ENCODE assay signal across 9 mouse cellular contexts in the genomic region with DNA sequence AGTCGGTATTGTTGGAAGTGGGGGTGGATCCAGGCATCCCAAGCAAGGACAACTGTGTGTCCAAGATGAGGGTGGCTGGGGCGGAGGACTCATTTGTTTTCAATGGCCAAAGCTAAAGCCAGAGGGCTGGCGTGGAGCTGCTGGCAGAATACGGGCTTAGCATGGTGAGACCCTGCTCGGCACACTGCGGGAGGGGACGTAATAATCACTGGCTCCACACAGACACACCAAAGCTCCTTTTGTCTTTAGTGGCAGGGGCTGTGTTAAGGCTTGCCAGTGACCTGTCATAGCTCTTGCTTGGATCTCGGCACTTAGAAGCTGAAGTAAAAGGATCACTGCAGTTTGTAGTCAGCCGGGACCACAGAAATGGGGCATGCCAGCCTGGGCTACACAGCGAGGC.
DNase-seq lines count a peak whose midpoint lies in the region; ATAC-seq and TF ChIP-seq lines count a peak whose summit lies in the region.
"Had no signal": no experiment of that assay in that cellular context is flagged by ENCODE, and none has a peak within 500 bp of the region (broad histone marks: within the 10 kb centered on the region; RNA-seq: fewer than 3 reads in every experiment).

No protein-coding gene starts in this region.

- TF ChIP-seq CTCF in kidney, adult 2 months (conservative IDR thresholded peaks at IDR 0.05; ENCODE audit: insufficient read depth, insufficient read length, low read depth, low read length) = no peak

- H3K4me2 ChIP-seq in embryonic facial prominence, embryonic 11.5 days (ENCODE audit: low read depth, low read length) = peak overlapping the region; percentile 14; the same call in 1 of the 2 replicates
- H3K4me2 ChIP-seq in hindbrain, embryonic 13.5 days = peak overlapping the region; percentile 25
- peak overlapping the region; percentile 34 for H3K4me2 ChIP-seq in midbrain, embryonic 13.5 days (replicated peaks)

- H3K9me3 ChIP-seq in embryonic facial prominence, embryonic 11.5 days (replicated peaks; ENCODE audit: control insufficient read depth, low read length) = no peaks in the 10 kb centered on the region
- H3K9me3 ChIP-seq in hindbrain, embryonic 13.5 days = no peaks in the 10 kb centered on the region
- no peaks in the 10 kb centered on the region for H3K9me3 ChIP-seq in midbrain, embryonic 13.5 days

- no peak for TF ChIP-seq POLR2A in kidney, adult 2 months (IDR thresholded peaks at IDR 0.05; ENCODE audit: low read depth, low read length)

- WGBS in kidney, adult 2 months = 65% methylated on average over 10 of the region's 10 CpGs
- WGBS in embryonic facial prominence, embryonic 11.5 days = 30% methylated on average over 10 of the region's 10 CpGs
- WGBS in hindbrain, embryonic 13.5 days = 45% methylated on average over 10 of the region's 10 CpGs
- 19% methylated on average over 10 of the region's 10 CpGs for WGBS in midbrain, embryonic 13.5 days

- H3K4me1 ChIP-seq in kidney, adult 2 months (ENCODE audit: control insufficient read depth, insufficient read depth, low read length) = peaks cover 36% of the 10 kb centered on the region
- H3K4me1 ChIP-seq in embryonic facial prominence, embryonic 11.5 days (ENCODE audit: control insufficient read depth, insufficient read depth, low read length) = peaks cover 12% of the 10 kb centered on the region
- H3K4me1 ChIP-seq in hindbrain, embryonic 13.5 days (replicated peaks) = peaks cover 57% of the 10 kb centered on the region
- H3K4me1 ChIP-seq in midbrain, embryonic 13.5 days (replicated peaks) = peaks cover 65% of the 10 kb centered on the region

- H3K36me3 ChIP-seq in kidney, adult 2 months (ENCODE audit: control insufficient read depth, insufficient read depth, low read length) = no peaks in the 10 kb centered on the region
- H3K36me3 ChIP-seq in embryonic facial prominence, embryonic 11.5 days (replicated peaks; ENCODE audit: control insufficient read depth, insufficient read depth, low read depth, low read length) = no peaks in the 10 kb centered on the region; the same call in 1 of the 2 replicates
- 0 out of 2 replicates have a peak, but pooled peaks cover 2% of the 10 kb centered on the region for H3K36me3 ChIP-seq in hindbrain, embryonic 13.5 days
- peaks cover 8% of the 10 kb centered on the region for H3K36me3 ChIP-seq in midbrain, embryonic 13.5 days

- 0 out of 2 replicates have a peak overlapping the region, but pooled peaks have one; percentile 7 for H3K27ac ChIP-seq in kidney, adult 2 months (ENCODE audit: insufficient read depth, low read depth, low read length)
- peak overlapping the region; percentile 74 for H3K27ac ChIP-seq in embryonic facial prominence, embryonic 11.5 days (replicated peaks; ENCODE audit: low read depth, low read length)
- H3K27ac ChIP-seq in hindbrain, embryonic 13.5 days = peak overlapping the region; percentile 77
- peak overlapping the region; percentile 68 for H3K27ac ChIP-seq in midbrain, embryonic 13.5 days
- H3K27ac ChIP-seq: macrophage had no signal

- H3K4me3 ChIP-seq in kidney, adult 2 months (ENCODE audit: insufficient read depth, low read depth, low read length) = no peak overlapping the region
- 0 out of 2 replicates have a peak overlapping the region, but pooled peaks have one; percentile 2 for H3K4me3 ChIP-seq in embryonic facial prominence, embryonic 11.5 days (ENCODE audit: low read depth, low read length)
- no peak overlapping the region for H3K4me3 ChIP-seq in hindbrain, embryonic 13.5 days
- no peak overlapping the region for H3K4me3 ChIP-seq in midbrain, embryonic 13.5 days (replicated peaks)

- no peak for ATAC-seq in embryonic facial prominence, embryonic 11.5 days (replicated peaks; ENCODE audit: insufficient number of reproducible peaks, low FRiP score, low TSS enrichment, low read depth)
- 0 out of 2 replicates have a peak, but pooled peaks have one; percentile 34 for ATAC-seq in hindbrain, embryonic 13.5 days (ENCODE audit: low FRiP score)
- ATAC-seq in midbrain, embryonic 13.5 days = peak; percentile 49; the same call in 1 of the 2 replicates

- no peak overlapping the region for H3K9ac ChIP-seq in embryonic facial prominence, embryonic 11.5 days (replicated peaks; ENCODE audit: low read length)
- no peak overlapping the region for H3K9ac ChIP-seq in hindbrain, embryonic 13.5 days
- peak overlapping the region; percentile 49; the same call in 1 of the 2 replicates for H3K9ac ChIP-seq in midbrain, embryonic 13.5 days (replicated peaks)

- DNase-seq in kidney, adult 2 months = no peak
- DNase-seq in kidney, postnatal 14 days = no peak
- no peak for DNase-seq in embryonic facial prominence, embryonic 11.5 days (ENCODE audit: low spot score)
- DNase-seq in spleen, adult 18-20 months = no peak
- DNase-seq in cerebellum, adult 18-20 months = no peak
- DNase-seq in cerebellum, postnatal 4 days (ENCODE audit: low spot score in 2 of 2) = no peak

- no peaks in the 10 kb centered on the region for H3K27me3 ChIP-seq in kidney, adult 2 months (replicated peaks; ENCODE audit: control insufficient read depth, insufficient read depth, low read length)
- H3K27me3 ChIP-seq in embryonic facial prominence, embryonic 11.5 days (ENCODE audit: control insufficient read depth, insufficient read depth, low read length) = no peaks in the 10 kb centered on the region
- H3K27me3 ChIP-seq in hindbrain, embryonic 13.5 days = no peaks in the 10 kb centered on the region
- no peaks in the 10 kb centered on the region for H3K27me3 ChIP-seq in midbrain, embryonic 13.5 days

Comparison
In these comparisons a context has a peak if more than half of its experiments do, and no peak if none do; other contexts are left out.
1. H3K27ac ChIP-seq: peak in every context shown above with its lines; median percentile 77 in hindbrain, embryonic 13.5 days; 74 in embryonic facial prominence, embryonic 11.5 days; 68 in midbrain, embryonic 13.5 days; 7 in kidney, adult 2 months.